Mouse (Mus musculus) kidney, adult 18-20 months (tissue): ENCODE results near the gene Sppl2c.

ENCODE experiments used
- DNase-seq: peaks from one replicate; pipeline ENCODE4 v3.0.0; 2021

Sppl2c gene

GRCm38 (mm10) chr11:104186135-104186836, at the start of gene Sppl2c:
Gene Sppl2c, plus strand, starts transcription at chr11:104186327.
- DNase-seq = no peak

GRCm38 (mm10) chr11:104138976-104139375, 47.2 kb upstream of the Sppl2c start:
- DNase-seq = no peak

GRCm38 (mm10) chr11:104144930-104145329, 41.2 kb upstream of the Sppl2c start:
- DNase-seq = no peak

- DNase-seq = no peak
Observed at GRCm38 (mm10) chr11:104148787-104149186, 37.3 kb upstream of the Sppl2c start.

GRCm38 (mm10) chr11:104150911-104151310, 35.2 kb upstream of the Sppl2c start:
- no peak for DNase-seq

GRCm38 (mm10) chr11:104154332-104154731, 31.8 kb upstream of the Sppl2c start:
- DNase-seq = no peak

- DNase-seq = no peak
Observed at GRCm38 (mm10) chr11:104154820-104155635, 31.1 kb upstream of the Sppl2c start.

GRCm38 (mm10) chr11:104155899-104156298, 30.2 kb upstream of the Sppl2c start:
- DNase-seq = no peak

- DNase-seq = no peak
Observed at GRCm38 (mm10) chr11:104156391-104156790, 29.7 kb upstream of the Sppl2c start.

GRCm38 (mm10) chr11:104157603-104158259, 28.4 kb upstream of the Sppl2c start:
- DNase-seq = peak; percentile 8

- DNase-seq = no peak
Observed at GRCm38 (mm10) chr11:104158260-104158907, 27.7 kb upstream of the Sppl2c start.

- no peak for DNase-seq
Observed at GRCm38 (mm10) chr11:104159769-104160272, 26.3 kb upstream of the Sppl2c start.

- DNase-seq = no peak
Observed at GRCm38 (mm10) chr11:104161153-104161552, 25.0 kb upstream of the Sppl2c start.

GRCm38 (mm10) chr11:104164257-104164656, 21.9 kb upstream of the Sppl2c start:
- DNase-seq = no peak

- peak; percentile 64 for DNase-seq
Observed at GRCm38 (mm10) chr11:104171281-104171781, 14.8 kb upstream of the Sppl2c start.

GRCm38 (mm10) chr11:104178893-104179292, 7.2 kb upstream of the Sppl2c start:
- no peak for DNase-seq

- no peak for DNase-seq
Observed at GRCm38 (mm10) chr11:104179804-104180203, 6.3 kb upstream of the Sppl2c start.

- DNase-seq = no peak
Observed at GRCm38 (mm10) chr11:104182141-104182540, 4.0 kb upstream of the Sppl2c start.

- DNase-seq = no peak
Observed at GRCm38 (mm10) chr11:104186837-104187150, 667 bp downstream of the Sppl2c start.

- no peak for DNase-seq
Observed at GRCm38 (mm10) chr11:104187766-104188165, 1.6 kb downstream of the Sppl2c start.

GRCm38 (mm10) chr11:104190008-104190407, 3.9 kb downstream of the Sppl2c start:
- no peak for DNase-seq

GRCm38 (mm10) chr11:104195382-104195781, 9.3 kb downstream of the Sppl2c start:
- DNase-seq = no peak

GRCm38 (mm10) chr11:104195791-104196190, 9.7 kb downstream of the Sppl2c start:
- peak; percentile 79 for DNase-seq
